Mouse (Mus musculus): ENCODE measurements around the gene Cckbr. TPM values are rescaled to one million over a fixed set of nuclear protein-coding genes. Genes with fewer than 3 reads are reported as not detected.

The Cckbr gene
- total and polyA plus RNA-seq, 3 experiments: not detected

DNA sequence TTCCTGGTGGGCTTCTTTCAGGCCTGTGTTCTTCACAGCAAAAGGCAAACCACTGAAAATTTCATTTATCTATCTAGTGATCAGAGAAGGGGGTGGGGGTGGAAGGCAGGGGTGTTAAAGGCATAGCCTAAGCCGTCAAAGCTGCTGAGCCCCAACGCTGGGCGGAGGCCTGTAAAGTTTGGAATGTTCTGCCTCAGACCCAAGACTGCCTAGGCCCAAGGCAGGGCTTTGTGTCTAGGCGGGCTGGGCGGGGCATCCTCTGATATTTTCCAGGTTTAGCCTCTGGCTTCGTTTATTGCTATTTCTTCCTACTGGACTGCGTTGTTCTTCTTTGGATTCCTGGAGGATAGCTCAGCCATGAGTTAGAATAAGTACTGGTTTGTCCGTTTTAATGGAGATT is 56.9 kb downstream of the Cckbr start:
- H3K27me3 ChIP-seq (ENCODE audit: control insufficient read depth in 1 of 2, insufficient read depth in 2 of 2, low read length in 2 of 2): no peaks in the 10 kb centered on the region; a peak in 2 of 4 replicates
- DNase-seq (ENCODE audit: low read depth, low spot score): no peak
- H3K27ac ChIP-seq (ENCODE audit: control insufficient read depth, low read depth, low read length): no peak overlapping the region
- no peaks in the 10 kb centered on the region for H3K4me1 ChIP-seq (ENCODE audit: control insufficient read depth in 1 of 2, insufficient read depth in 2 of 2, low read length in 2 of 2)
- no peaks in the 10 kb centered on the region for H3K79me2 ChIP-seq (ENCODE audit: control insufficient read depth, insufficient read depth, low read length, poor library complexity)
- no peaks in the 10 kb centered on the region for H3K36me3 ChIP-seq (ENCODE audit: control insufficient read depth in 1 of 2, insufficient read depth in 2 of 2, low read length in 2 of 2)
- no peak overlapping the region for H3K4me3 ChIP-seq (ENCODE audit: control insufficient read depth in 1 of 2, insufficient read depth in 1 of 2, low read depth in 2 of 2, low read length in 2 of 2)
- TF ChIP-seq TCF12 (IDR thresholded peaks at IDR 0.05; ENCODE audit: low read depth, low read length) (no peak), NELFE (IDR thresholded peaks at IDR 0.05; ENCODE audit: low read depth, low read length) (no peak), E2F4 (IDR thresholded peaks at IDR 0.05; ENCODE audit: borderline replicate concordance, low read depth, low read length) (no peak), HCFC1 (IDR thresholded peaks at IDR 0.05; ENCODE audit: low read depth, low read length) (no peak), POLR2AphosphoS2 (IDR thresholded peaks at IDR 0.05; ENCODE audit: low read length) (no peak), MAFK (IDR thresholded peaks at IDR 0.05; ENCODE audit: borderline replicate concordance, low read depth, low read length) (no peak), TAL1 (IDR thresholded peaks at IDR 0.05; ENCODE audit: low read length) (no peak), RAD21 (IDR thresholded peaks at IDR 0.05; ENCODE audit: low read depth, low read length) (no peak), USF2 (IDR thresholded peaks at IDR 0.05; ENCODE audit: borderline replicate concordance in 1 of 2, insufficient read depth in 1 of 2, low read depth in 1 of 2, low read length in 2 of 2) (no peak), CHD1 (IDR thresholded peaks at IDR 0.05; ENCODE audit: low read depth, low read length) (no peak), POLR2AphosphoS5 (IDR thresholded peaks at IDR 0.05; ENCODE audit: borderline replicate concordance, low read depth, low read length) (no peak)
- no peaks in the 10 kb centered on the region for H3K9me3 ChIP-seq (replicated peaks; ENCODE audit: insufficient read depth, low read length)
- no peak overlapping the region for H3K9ac ChIP-seq (ENCODE audit: control insufficient read depth, low read depth, low read length, poor library complexity, severe bottlenecking)

DNA sequence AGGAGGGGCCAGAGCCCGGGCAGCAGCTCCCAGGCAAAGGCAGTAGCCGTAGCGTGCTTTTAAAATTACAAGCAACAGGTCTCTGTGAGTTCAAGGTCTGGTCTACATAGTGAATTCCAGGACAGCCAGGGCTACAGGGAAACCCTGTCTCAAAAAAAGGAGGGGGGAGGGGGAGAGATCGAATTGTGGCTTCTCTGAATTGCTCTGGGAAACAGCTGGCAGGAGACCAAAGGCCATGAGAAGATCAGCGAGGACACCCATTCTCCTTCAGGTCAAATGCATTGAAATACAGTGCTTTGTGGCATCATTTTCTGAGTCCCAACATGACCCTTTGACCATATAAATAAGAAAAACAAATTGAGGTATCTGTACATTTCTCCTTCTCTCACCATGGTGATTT is 59.5 kb downstream of the Cckbr start:
- Histone ChIP-seq H3K79me2 (ENCODE audit: control insufficient read depth, insufficient read depth, low read length, poor library complexity) (no peaks in the 10 kb centered on the region), H3K9me3 (replicated peaks; ENCODE audit: insufficient read depth, low read length) (no peaks in the 10 kb centered on the region), H3K36me3 (ENCODE audit: control insufficient read depth in 1 of 2, insufficient read depth in 2 of 2, low read length in 2 of 2) (no peaks in the 10 kb centered on the region), H3K27me3 (ENCODE audit: control insufficient read depth in 1 of 2, insufficient read depth in 2 of 2, low read length in 2 of 2) (no peaks in the 10 kb centered on the region; a peak in 2 of 4 replicates), H3K4me1 (ENCODE audit: control insufficient read depth in 1 of 2, insufficient read depth in 2 of 2, low read length in 2 of 2) (no peaks in the 10 kb centered on the region), H3K27ac (ENCODE audit: control insufficient read depth, low read depth, low read length) (no peak overlapping the region), H3K9ac (ENCODE audit: control insufficient read depth, low read depth, low read length, poor library complexity, severe bottlenecking) (no peak overlapping the region), H3K4me3 (ENCODE audit: control insufficient read depth in 1 of 2, insufficient read depth in 1 of 2, low read depth in 2 of 2, low read length in 2 of 2) (no peak overlapping the region)
- DNase-seq (ENCODE audit: low read depth, low spot score): no peak
- TF ChIP-seq RAD21 (IDR thresholded peaks at IDR 0.05; ENCODE audit: low read depth, low read length) (no peak), MYC (IDR thresholded peaks at IDR 0.05; ENCODE audit: low read depth, low read length) (no peak)

DNA sequence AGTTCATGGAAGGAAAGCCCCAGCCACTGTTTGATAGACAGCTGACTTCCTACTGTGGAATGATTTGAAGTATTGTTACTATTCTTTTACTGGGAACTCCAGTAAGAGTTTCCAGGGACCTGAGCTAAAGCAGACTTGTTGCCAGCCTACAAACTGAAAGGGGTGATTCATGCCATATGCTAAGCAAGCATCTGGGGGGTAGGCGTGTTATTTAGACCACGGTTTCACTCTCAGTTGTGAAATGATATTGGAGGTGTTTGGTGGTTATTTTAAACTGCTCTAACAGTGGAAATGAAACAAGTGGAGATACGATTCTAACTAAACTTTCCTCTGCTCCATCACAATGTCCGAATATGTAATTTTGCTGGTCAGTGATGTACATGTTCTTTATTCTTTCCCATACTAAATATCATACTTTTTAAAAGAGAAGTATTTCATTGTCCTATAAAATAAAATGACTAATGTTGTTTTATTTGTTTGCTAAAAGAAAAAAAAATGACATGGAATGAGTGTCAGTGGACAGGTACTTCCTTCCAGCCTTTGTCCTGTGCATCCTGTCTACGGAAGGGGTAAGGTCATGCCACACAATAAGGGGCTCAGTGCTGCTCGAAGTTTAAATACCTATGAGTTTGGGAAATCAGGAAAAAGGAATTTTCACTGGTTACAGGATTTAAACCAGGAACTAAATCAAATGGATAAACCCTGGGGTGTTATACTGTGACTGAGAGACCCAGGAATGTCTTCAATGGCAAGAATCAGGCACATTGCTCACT is 61.8 kb downstream of the Cckbr start:
- no peak overlapping the region for H3K4me3 ChIP-seq (ENCODE audit: control insufficient read depth in 1 of 2, insufficient read depth in 1 of 2, low read depth in 2 of 2, low read length in 2 of 2)
- no peaks in the 10 kb centered on the region; a peak in 2 of 4 replicates for H3K27me3 ChIP-seq (ENCODE audit: control insufficient read depth in 1 of 2, insufficient read depth in 2 of 2, low read length in 2 of 2)
- H3K4me1 ChIP-seq (ENCODE audit: control insufficient read depth in 1 of 2, insufficient read depth in 2 of 2, low read length in 2 of 2): no peaks in the 10 kb centered on the region
- H3K9ac ChIP-seq (ENCODE audit: control insufficient read depth, low read depth, low read length, poor library complexity, severe bottlenecking): no peak overlapping the region
- no peaks in the 10 kb centered on the region for H3K9me3 ChIP-seq (replicated peaks; ENCODE audit: insufficient read depth, low read length)
- no peaks in the 10 kb centered on the region for H3K36me3 ChIP-seq (ENCODE audit: control insufficient read depth in 1 of 2, insufficient read depth in 2 of 2, low read length in 2 of 2)
- no peaks in the 10 kb centered on the region for H3K79me2 ChIP-seq (ENCODE audit: control insufficient read depth, insufficient read depth, low read length, poor library complexity)
- H3K27ac ChIP-seq (ENCODE audit: control insufficient read depth, low read depth, low read length): no peak overlapping the region
- no peak for TF ChIP-seq MYB (IDR thresholded peaks at IDR 0.05; ENCODE audit: low read depth, low read length)
- DNase-seq (ENCODE audit: low read depth, low spot score): no peak
